Mouse (Mus musculus): ENCODE measurements around the gene Cd2.

Gene Cd2

DNA sequence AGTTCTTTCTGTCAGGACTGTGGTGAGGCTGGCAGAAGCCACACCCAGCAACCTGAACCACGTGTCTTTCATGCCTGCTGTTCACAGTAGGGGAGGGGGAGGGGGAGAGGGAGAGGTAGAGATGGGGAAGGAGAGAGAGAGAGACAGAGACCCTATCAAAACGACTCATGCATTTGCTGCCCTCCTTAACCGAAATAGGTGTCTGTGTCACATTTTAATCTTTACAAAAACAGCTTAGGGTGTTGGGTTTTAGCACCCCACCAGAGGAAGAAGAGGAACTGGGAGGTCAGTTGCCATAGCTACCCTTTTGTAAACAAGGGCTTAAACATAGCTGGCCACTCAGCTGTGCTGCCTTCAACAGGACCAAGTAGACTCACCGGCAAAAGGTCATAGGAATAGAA is at the start of gene Cd2:
TSS of gene Cd2 (minus strand) at position 29 of the 401 bp plus-strand sequence.
- DNase-seq (ENCODE audit: low spot score) = no peak

DNA sequence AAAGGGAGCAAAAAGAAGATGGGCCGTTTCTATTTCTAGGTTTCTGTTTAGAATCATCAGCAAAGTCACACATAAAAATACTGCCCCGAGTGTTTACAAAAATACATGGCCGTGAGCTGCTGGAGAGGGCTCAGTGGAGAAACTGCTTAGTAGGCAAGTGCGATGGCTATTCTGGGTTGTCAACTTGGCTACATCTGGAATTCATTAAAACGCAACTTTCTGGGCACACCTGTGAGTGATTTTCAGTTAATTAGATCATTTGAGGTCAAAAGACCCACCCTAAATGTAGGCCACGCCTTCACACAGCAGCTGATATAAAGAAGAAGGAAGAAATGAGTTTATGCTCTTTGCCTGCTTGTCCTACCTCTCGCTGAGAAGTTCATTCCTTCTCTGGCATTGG is 40.9 kb upstream of the Cd2 start:
- no peak for DNase-seq (ENCODE audit: low spot score)

DNA sequence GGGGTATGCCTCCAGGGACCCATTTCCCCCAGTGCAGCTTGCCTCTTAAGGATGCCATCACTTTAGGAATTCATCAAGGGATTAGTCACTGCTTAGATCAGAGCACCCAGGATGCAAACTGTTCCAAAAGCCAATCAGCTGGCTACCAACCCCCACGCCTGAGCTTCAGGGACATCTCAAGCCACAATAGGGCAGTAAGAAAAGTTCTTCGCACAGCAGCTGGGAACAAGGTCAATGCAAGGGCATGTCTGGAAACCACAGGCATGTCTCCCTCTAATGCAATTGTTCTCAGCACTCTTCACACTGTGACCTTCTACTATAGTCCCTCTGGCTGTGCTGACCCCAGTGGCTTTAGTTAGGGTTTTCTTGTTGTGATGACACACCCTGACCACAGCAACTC is 39.5 kb upstream of the Cd2 start:
- no peak for DNase-seq (ENCODE audit: low spot score)

DNA sequence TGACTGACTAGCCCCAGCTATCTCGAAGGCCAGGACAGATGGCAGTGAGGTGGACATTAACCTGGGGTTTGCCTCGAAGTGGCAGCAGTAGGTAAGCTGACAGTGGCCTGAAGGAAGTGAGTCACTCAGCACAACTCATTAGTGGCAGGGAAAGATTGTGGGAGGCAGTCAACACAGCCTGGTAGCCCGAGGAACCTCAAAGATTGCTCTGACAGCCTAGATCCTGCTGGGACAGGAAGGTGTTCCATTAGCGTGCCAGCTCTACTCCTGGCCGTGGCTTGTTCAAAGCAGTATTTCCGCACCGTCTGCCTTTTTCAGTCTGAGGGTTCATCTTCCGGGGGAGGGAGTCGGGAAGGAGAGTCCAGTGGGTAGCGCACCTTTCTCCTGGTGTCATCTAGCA is 34.7 kb upstream of the Cd2 start:
- no peak for DNase-seq (ENCODE audit: low spot score)

DNA sequence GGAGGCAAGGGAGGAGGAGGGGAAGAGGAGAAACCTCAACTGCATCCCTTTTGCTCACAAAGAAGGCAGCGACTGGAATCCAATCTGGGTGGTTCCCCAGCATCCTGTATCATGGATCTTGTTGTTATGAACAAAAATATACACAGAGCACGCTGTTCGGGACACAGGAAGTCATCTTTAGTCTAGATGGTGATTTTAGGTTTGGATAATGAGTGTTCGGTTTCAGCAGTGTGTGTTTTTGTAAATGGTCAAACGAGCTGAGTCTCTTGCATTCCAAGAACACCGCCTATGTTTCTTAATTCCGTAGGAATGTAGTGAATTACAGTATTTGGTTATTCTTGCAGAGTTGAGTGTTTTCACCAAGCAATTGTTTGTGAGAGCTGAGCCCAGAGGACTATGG is 33.1 kb upstream of the Cd2 start:
- no peak for DNase-seq (ENCODE audit: low spot score)

DNA sequence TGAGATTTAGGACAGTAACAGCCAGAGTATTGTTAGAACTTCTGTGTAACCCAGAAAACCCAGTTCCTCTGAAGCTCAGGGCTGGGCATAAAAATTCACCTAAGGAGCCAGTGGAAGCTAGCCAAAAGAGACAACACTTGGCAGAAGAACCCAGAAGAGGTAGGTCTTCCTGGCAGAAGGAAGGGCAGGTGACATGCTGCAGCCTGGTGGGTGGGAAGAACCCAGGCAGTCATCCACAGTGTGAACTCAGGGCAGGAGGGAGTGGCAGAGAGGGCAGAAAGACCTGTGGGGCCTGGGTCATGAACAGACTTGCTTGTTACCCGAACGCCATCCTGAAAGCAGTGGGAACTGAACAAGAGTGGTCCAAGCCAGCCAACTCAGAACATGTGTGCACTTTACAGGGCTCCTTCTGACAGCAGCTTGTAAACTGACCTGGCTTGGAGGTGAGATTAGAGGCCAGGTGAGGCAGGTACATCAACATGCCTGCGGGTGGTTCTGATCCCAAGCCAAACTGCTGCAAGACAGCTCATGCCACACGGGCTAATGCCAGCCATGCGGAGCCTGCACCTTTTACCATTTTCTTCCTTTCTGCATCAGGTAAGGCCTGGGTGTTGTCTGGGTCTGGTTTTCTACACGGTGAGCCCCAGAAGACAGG is 30.9 kb upstream of the Cd2 start:
- DNase-seq (ENCODE audit: low spot score) = no peak

DNA sequence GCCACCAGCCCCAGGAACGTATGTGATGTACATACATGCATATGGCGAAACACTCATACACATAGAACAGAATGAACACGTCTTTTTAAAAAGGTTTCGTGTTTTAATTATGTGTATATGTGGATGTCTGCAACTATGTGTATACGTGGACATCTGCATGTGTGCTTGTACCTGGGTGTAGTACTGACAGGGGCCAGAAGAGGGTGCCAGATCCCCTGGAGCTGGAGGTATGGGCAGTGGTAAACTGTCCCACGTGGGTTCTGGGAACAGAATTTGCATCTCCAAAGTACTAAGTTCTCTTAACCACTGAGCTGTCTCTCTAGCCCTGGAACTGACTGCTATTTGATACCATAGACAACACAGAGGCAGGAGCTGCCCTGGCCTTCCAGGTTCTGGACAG is 30.4 kb upstream of the Cd2 start:
- no peak for DNase-seq (ENCODE audit: low spot score)

DNA sequence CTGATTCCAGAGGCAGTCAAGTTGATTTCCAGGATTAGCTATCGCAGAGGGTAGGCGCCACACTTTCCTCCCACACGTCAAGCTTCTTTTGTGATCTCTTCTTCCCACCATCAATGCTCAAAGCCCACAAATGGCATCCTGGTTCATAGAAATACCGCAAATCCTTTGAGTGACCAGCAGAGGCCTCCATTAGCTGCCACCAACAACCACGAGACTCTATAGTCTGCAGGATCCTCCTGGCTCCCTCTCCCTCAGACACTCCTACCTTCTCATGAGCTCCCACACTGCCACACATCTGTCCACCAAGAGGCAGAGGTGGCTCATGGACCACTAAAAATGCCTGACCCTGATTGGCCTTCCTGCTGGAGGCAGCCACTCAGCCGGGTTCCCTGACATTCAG is 27.2 kb upstream of the Cd2 start:
- DNase-seq (ENCODE audit: low spot score) = no peak

DNA sequence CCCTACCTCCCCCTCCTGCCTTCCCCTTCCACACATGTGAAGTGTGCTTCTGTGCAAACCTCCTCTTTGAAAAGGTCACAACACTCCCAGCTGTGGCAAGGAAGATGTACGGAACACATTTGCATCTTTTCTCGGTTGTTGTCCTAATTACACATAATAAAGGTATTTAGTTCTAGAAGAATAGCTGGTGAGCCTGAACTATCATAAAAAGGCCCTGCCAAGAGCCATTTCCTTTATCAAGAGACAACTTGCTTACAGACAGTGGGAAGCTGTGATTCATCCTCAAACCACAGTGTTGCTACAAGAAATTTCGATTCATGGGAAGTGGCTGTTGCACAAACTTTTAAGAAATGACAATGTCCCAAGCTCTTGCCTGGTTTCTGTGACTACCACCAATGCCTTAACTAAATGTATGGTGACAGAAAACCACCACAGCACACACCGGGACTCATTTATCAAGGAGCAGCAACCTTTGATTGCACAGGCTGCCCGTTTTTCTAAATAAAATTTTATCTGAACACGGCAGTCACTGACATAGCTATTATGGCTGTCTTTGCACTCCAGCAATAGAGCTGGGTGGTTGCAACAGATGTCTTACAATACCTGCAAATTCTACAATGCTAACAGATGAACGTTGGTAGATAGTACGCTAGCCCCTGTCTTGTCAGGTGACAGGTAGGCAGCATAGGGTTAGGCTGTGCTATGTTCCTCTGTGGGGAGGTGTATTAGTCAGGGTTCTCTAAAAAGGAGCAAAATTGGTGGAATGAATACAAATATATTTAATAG is 25.7 kb upstream of the Cd2 start:
- no peak for DNase-seq (ENCODE audit: low spot score)

DNA sequence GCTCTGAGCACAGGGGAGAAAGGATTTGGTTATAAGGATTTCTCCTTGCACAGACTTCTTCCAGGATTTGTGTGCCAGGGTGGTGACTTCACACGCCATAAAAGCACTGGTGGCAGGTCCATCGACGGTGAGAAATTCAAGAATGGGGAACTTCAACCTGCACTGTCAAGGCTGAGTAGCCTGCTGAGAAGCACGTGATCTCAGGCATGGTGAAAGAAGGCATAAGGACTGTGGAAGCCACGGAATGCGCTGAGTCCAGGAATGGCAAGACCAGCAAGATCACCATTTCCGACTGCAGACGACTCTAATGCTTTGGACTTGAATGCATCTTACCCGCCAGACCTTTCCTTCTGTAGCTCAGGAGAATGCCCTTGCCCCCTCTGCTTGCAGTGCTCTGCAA is 23.2 kb upstream of the Cd2 start:
- DNase-seq (ENCODE audit: low spot score) = no peak

DNA sequence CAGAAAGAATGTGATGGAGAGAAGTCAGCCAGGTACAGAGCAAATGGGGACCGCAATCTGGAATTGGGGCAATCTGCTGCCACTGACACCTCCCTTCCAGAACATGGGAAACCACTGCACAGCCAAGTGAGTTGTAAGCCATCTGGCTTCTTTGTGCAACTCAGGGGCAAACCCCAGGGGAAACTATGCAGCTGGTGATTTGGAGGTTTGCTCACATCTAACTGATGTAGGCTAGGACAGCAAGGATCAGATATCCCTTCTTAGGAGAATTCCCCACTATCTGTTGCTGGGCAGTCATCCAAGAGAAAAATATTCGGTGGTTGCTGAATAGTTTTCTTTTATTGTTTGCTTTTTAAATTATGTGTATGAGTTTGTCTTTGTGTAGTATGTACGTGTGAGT is 21.9 kb upstream of the Cd2 start:
- DNase-seq (ENCODE audit: low spot score) = no peak

DNA sequence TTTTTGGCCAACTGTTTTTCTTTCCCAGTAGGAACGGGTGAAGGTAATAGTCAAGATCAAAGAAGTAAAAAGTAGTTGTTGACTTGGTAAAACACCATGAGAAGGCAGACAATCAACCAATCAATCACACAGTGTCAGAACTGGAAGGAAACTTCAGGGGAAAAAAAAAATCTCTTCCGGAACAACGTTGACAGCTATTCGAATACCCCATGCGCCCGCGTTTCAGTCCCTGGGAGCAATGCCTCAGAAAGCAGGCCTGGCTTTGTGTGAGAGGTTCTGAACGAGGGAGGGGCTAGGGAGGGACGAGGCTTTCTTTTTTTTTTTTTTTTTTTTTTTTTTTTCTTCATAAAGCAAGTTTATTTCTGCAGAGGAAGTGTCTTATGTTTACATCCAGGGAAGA is 18.4 kb upstream of the Cd2 start:
- DNase-seq (ENCODE audit: low spot score) = no peak

DNA sequence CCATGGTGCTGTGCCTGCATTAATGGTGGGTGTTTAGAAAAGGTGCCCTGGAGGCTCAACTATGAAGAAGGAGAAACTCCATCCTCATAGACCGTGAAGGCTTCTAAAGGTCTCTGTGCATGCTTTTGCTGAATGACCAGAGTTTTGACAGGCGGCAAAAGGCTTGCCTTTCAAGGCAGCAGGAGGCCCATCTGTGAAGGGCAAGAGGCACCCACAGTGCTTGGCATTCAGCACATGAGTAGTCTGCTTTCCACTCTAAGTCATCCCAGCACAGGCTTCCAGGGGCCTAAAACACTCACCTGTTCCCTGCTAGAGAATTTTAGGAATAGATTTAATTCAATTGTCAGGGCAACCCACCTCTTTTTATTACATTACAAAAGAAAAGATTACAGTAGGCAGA is 17.3 kb upstream of the Cd2 start:
- no peak for DNase-seq (ENCODE audit: low spot score)

DNA sequence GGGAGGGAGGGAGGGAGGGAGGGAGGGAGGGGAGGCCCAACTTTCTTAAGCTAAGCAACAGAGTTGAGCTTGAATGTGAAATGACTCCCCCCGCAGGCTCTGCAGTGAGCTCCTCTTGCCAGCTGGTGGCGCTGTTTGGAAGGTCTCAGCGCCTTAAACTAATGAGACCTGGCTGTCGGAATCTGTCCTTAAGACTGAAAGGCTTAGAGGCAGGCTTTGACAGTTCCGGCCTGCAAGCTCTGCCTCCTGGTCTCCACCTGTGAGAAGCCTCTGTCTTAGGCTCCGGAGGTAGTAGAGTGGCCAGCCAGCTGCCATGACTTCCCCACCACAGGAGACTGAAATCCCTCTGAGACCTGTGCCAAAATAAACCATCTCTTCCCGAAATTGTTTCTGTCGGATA is 16.4 kb upstream of the Cd2 start:
- peak; percentile 75 for DNase-seq (ENCODE audit: low spot score)

DNA sequence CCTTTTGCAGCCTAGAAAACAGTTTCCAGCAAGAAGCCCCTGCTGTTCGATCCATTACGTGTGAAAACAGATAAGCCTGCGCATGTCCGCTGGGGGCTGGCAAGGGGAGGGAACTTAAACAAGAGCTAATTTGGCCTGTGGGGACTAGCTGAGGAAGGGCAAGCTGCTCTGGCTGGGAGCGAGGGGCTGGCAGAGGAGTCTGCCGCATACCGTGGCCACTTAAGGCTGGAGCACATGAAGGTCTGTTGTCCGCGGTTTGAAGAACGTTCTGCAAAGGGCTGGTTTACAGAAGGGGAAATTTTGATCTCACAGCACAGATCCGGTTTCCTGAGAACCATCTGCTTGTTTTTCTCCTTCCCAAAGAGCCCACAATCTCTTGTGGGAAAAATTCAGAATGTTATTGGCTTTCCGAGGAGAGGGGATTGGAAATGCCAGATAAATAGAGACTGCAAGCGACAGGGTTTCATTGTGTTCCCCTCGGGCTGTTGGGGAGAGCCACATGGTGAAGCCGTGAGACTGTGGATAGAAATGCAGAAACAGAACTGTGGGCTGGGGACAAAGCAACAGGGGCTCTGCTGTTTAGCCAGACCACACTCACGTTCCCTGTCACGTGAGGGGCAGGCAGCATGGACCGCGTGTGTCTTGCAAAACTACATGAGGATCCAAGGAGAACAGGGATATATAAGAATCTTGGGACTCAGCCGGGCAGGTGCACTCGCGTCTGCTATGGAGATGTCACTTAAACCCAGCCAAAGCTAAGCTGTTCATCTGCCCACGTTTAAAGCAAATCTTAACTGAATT is 12.7 kb upstream of the Cd2 start:
- DNase-seq (ENCODE audit: low spot score) = no peak

DNA sequence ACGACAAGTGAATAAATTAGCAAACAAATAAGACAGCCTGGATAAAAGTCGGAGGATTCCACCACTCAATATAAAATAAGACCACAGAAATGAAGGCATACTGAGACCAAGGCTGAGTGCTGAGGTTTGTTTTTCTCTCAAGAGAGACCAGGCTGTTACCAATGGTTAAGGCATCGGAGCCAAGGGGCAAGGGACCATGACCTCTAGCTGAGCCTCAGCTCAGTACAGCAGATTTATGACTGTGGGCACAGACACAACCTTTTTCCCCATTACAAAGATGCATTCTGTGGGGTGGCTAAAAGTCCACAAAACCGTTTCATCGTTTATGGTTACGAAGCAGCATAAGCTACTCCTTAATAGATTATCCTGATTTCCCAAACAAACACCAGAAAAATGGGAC is 11.9 kb upstream of the Cd2 start:
- DNase-seq (ENCODE audit: low spot score) = no peak

DNA sequence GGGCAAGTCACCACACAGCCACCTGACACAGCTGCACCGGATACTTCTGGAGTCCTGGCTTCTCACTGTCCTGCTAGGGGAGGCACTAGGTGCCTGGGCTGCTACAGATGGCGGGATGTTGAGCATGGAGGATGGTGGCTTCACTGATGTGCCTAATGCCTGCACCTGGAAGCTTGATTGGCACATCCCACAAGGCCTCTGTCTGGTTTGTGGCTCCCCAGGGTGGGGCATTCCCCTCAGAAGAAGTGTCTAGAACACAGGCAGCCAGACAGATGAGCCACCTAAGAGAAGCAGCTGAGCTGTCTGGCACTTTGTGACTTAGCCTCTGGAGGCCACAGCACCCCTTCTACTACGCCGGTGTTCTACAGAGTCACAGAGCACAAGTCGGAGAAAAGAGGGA is 9.5 kb upstream of the Cd2 start:
- no peak for DNase-seq (ENCODE audit: low spot score)

DNA sequence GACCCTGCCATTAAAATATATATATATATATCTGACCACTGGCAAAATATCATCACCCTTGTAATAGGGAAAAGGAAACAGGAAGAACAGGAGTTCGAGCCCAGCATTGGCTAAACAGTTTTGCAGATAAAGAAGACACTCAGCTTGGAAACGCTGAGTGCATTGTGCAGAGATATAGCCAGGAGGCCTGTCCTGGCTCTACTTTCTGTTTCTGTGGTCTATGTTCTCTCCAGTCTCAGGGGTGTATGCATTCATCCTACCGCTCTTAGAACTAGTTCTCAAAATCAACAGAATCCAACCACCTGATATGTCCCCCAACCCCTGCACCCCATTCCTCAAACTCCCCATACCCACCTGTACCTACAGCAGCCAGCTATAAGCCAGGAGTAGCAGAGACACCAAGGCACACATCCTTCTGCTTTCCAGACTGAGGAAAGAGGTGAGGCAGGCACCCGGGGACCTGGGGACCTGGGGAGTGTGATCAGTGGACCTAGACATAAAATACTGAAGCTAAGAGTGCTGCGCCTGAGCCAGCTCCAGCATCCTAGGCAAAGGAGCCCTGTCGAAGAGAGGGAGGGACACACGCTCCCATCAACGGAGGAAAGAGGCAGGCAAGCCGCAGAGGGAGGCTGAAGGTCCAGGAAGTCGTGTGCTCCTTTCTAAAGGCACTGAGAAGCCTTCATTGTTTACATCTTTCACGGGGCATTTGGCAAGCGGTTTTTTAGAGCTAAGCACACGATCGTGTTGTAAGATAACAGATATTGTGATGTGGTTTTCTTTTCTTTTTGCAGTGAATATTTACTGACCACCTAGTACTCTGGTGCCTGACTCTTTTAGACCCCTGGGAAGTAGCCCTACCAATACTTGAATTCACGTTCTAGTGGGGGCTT is 8.4 kb upstream of the Cd2 start:
- DNase-seq (ENCODE audit: low spot score) = no peak

DNA sequence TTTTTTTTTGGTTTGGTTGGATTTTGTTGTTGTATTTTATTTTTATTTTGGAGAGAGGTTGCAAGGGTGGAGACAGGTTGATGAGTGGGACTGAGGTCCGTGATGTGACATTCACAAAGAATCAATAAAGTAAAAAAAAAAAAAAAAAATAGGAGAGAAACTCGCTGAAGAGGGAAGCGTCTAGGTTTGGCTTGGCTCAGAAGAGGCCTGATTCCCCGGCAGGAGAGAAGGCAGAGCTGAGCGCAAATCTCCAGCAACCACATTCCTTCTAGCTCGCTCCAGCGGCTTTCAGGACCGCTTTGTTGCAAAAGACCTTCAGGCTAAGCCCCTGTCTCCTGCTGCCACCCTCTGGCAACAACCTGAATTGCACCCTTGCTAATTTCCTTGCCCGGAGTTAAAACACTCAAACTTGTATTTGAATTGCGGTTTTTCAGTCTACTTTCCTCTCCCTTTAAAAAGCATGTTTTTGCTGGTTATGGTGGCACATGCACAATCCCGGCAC is 7.7 kb upstream of the Cd2 start:
- DNase-seq (ENCODE audit: low spot score) = peak; percentile 96

DNA sequence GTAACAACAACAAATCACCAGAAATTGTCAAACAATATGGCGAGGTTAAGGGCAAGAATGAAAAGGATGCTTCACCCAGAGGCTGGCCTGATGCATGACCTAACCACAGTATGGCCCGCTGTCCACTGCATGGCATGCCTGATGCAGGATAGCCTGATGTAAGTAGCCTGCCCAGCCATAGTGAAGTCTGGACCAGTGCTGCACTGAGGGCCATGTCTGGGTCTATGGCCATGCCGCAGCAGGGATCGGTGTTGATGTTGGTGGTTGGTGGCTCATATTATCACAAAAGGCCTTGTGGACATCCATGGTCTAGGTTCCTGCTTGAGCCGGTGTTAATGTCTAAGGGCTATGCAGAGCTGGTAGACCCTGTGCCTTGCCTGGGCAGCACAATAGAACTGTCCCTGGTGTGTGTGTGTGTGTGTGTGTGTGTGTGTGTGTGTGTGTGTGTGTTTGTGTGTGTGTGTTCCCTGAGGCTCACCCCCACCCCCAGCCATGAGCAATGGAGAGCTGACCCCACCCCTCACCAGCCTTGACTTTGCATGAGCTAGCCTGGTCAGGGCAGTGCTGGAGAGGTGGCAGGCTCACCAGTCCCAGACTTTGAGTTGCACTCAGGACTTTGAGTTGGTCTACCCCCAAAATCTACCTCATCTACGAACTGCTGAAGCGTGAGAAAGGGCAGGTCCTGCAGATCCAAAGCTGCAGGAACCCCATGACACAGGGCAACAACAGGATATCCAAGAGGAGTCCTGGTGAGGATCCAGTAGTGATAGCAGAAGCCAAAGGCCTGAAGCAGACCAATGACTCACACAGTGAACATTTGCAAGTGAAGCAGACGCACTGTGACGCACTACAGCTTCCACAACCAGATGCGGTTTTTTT is 7.0 kb upstream of the Cd2 start:
- no peak for DNase-seq (ENCODE audit: low spot score)

DNA sequence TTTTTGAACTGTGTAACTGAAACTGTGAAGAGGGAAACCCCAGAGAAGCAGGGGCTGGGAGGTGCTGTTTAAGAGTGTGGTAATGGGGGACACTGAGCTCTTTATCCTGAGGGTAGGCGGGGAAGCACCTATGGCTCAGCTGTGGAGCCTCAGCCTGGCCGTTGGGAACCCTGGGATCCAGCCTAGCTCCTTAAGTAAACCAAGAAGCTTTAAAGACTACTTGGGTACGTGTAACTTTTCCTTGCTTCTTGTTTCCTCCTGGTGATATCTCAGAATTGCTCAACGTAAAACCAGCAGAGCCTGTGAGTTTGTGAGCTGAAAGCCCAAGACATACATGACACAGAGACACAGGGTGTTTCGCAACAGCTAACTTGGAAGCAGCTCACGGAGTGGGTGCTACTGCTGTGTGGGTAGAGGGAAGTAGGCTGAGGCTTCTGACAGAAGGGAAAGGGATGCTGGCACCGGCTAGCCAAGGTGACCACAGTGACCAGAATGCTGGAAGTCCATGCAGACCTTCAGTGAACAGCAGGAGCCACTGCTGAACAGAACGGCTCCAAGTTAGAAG is 5.9 kb upstream of the Cd2 start:
- DNase-seq (ENCODE audit: low spot score) = no peak
